Mouse (Mus musculus) intestine, postnatal 0 days (tissue): ENCODE data around the gene Lbx2. TPM values are rescaled to one million over a fixed set of nuclear protein-coding genes. Genes with fewer than 3 reads are reported as not detected.

Experiments used
- ATAC-seq: fragments of 200-750 bp; cut with Nextera tagmentation; 2 replicates; pipeline ENCODE4 v1.8.0; 2017; ENCODE audit warnings: mild to moderate bottlenecking, moderate TSS enrichment, moderate library complexity
- H3K27ac ChIP-seq: fragments of 300-500 bp; sonication (generic); 2 replicates; pipeline ENCODE4 v1.5.1; 2014; ENCODE audit warnings: mild to moderate bottlenecking, low read depth, low read length, moderate library complexity
- H3K27me3 ChIP-seq: fragments of 300-500 bp; sonication (generic); replicated peaks from 2 replicates; pipeline ENCODE4 v1.6.1; 2014; ENCODE audit warnings: low read length, mixed read lengths; ENCODE audit not compliant: control insufficient read depth, insufficient read depth
- H3K36me3 ChIP-seq: fragments of 300-500 bp; sonication (generic); 2 replicates; pipeline ENCODE4 v1.6.1; 2014; ENCODE audit warnings: mild to moderate bottlenecking, moderate library complexity; ENCODE audit not compliant: control insufficient read depth, insufficient read depth
- H3K4me1 ChIP-seq: fragments of 300-500 bp; sonication (generic); replicated peaks from 2 replicates; pipeline ENCODE4 v1.6.1; 2014; ENCODE audit warnings: antibody characterized with exemption, low read length, mixed read lengths; ENCODE audit not compliant: control insufficient read depth, insufficient read depth
- H3K4me2 ChIP-seq: fragments of 300-500 bp; sonication (generic); replicated peaks from 2 replicates; pipeline ENCODE4 v1.6.1; 2014; ENCODE audit warnings: low read depth, mild to moderate bottlenecking, moderate library complexity
- H3K4me3 ChIP-seq: fragments of 300-500 bp; sonication (generic); 2 replicates; pipeline ENCODE4 v1.5.1; 2014; ENCODE audit warnings: low read depth, low read length
- H3K9ac ChIP-seq: fragments of 300-500 bp; sonication (generic); 2 replicates; pipeline ENCODE4 v1.6.1; 2014; ENCODE audit warnings: mild to moderate bottlenecking, low read depth, low read length
- H3K9me3 ChIP-seq: fragments of 300-500 bp; sonication (generic); 2 replicates; pipeline ENCODE4 v1.6.1; 2016; ENCODE audit warnings: mixed run types; ENCODE audit not compliant: control insufficient read depth
- CTCF ChIP-seq: sonication (generic); IDR thresholded peaks from 2 replicates; pipeline ENCODE4 v1.5.1; 2016; ENCODE audit warnings: low read depth, mild to moderate bottlenecking, control low read depth, antibody characterized with exemption, moderate library complexity
- WGBS: fragments of 180-500 bp; shearing (Covaris S2); extraction: QIAGEN DNeasy Blood & Tissue Kit; methylation state at CpG from one replicate; pipeline ENCODE4 v1.1.7; 2014; 5-methylcytosine and 5-hydroxymethylcytosine counted together
- polyA plus RNA-seq: library from polyadenylated mRNA; unstranded; fragments of >200 nt; fragmentation: Nextera tagmentation; extraction: Ambion mirVana; gene quantifications from 2 replicates; pipeline ENCODE4 v1.2.1, GENCODE M21; 2015

Gene Lbx2
- polyA plus RNA-seq, 1 experiment from 2014 or later = 0.23 TPM

- Histone ChIP-seq H3K9ac (peak overlapping the region; percentile 60), H3K36me3 (no peaks in the 10 kb centered on the region), H3K4me3 (peak overlapping the region; percentile 78), H3K4me2 (peak overlapping the region; percentile 73), H3K4me1 (0 out of 2 replicates have a peak, but pooled peaks cover 3% of the 10 kb centered on the region), H3K27me3 (no peaks in the 10 kb centered on the region), H3K27ac (no peak overlapping the region), H3K9me3 (no peaks in the 10 kb centered on the region)
- no peak for TF ChIP-seq CTCF
- WGBS = under 1% methylated on average over 30 of the region's 30 CpGs
- ATAC-seq = peak; percentile 4; the same call in 1 of the 2 replicates
Observed at GRCm38 (mm10) chr6:83124851-83125312, 38.7 kb downstream of the Lbx2 start.

GRCm38 (mm10) chr6:83125331-83125730, 39.2 kb downstream of the Lbx2 start, which contains the start of gene Ino80b:
TSS of gene Ino80b (minus strand) at chr6:83125431.
- H3K36me3 ChIP-seq = no peaks in the 10 kb centered on the region
- no peak for TF ChIP-seq CTCF
- peak within 1 kb of the TSS; percentile 60 for H3K9ac ChIP-seq
- no peak for ATAC-seq
- H3K9me3 ChIP-seq = no peaks in the 10 kb centered on the region
- no peak within 1 kb of the TSS for H3K27ac ChIP-seq
- H3K4me2 ChIP-seq = peak within 1 kb of the TSS; percentile 73
- H3K4me3 ChIP-seq = peak within 1 kb of the TSS; percentile 78
- 0 out of 2 replicates have a peak, but pooled peaks cover 3% of the 10 kb centered on the region for H3K4me1 ChIP-seq
- 25% methylated on average over 5 of the region's 5 CpGs for WGBS
- no peaks in the 10 kb centered on the region for H3K27me3 ChIP-seq

GRCm38 (mm10) chr6:83127419-83127818, 41.3 kb downstream of the Lbx2 start:
- H3K36me3 ChIP-seq = no peaks in the 10 kb centered on the region
- no peak overlapping the region for H3K9ac ChIP-seq
- no peak overlapping the region for H3K4me3 ChIP-seq
- no peaks in the 10 kb centered on the region for H3K27me3 ChIP-seq
- no peak overlapping the region for H3K4me2 ChIP-seq
- H3K9me3 ChIP-seq = no peaks in the 10 kb centered on the region
- 95% methylated on average over 5 of the region's 5 CpGs for WGBS
- 0 out of 2 replicates have a peak, but pooled peaks cover 10% of the 10 kb centered on the region for H3K4me1 ChIP-seq
- no peak overlapping the region for H3K27ac ChIP-seq
- ATAC-seq = no peak
- TF ChIP-seq CTCF = peak; percentile 57

- Histone ChIP-seq H3K9ac (0 out of 2 replicates have a peak overlapping the region, but pooled peaks have one; percentile 26), H3K4me3 (no peak overlapping the region)
- peak; percentile 77 for ATAC-seq
Observed at GRCm38 (mm10) chr6:83131469-83132034, 45.4 kb downstream of the Lbx2 start.

GRCm38 (mm10) chr6:83132176-83132919, 46.2 kb downstream of the Lbx2 start:
- Histone ChIP-seq H3K36me3 (no peaks in the 10 kb centered on the region), H3K9me3 (no peaks in the 10 kb centered on the region), H3K4me3 (no peak overlapping the region), H3K27me3 (no peaks in the 10 kb centered on the region), H3K9ac (no peak overlapping the region), H3K4me1 (peaks cover 15% of the 10 kb centered on the region), H3K4me2 (peak overlapping the region; percentile 46), H3K27ac (peak overlapping the region; percentile 79)
- ATAC-seq = peak; percentile 34
- WGBS = 58% methylated on average over 9 of the region's 9 CpGs
- no peak for TF ChIP-seq CTCF

More at GRCm38 (mm10) chr6:83131469-83132034, 45.4 kb downstream of the Lbx2 start:
- no peaks in the 10 kb centered on the region for H3K27me3 ChIP-seq
- H3K9me3 ChIP-seq = no peaks in the 10 kb centered on the region
- H3K4me2 ChIP-seq = peak overlapping the region; percentile 46
- H3K27ac ChIP-seq = peak overlapping the region; percentile 79
- WGBS = 27% methylated on average over 6 of the region's 6 CpGs
- H3K4me1 ChIP-seq = peaks cover 15% of the 10 kb centered on the region
- TF ChIP-seq CTCF = 0 out of 2 replicates have a peak, but pooled peaks have one; percentile 7
- no peaks in the 10 kb centered on the region for H3K36me3 ChIP-seq

- Histone ChIP-seq H3K4me3 (no peak overlapping the region), H3K36me3 (no peaks in the 10 kb centered on the region), H3K27me3 (no peaks in the 10 kb centered on the region), H3K4me1 (peaks cover 15% of the 10 kb centered on the region), H3K9ac (no peak overlapping the region), H3K4me2 (no peak overlapping the region), H3K27ac (no peak overlapping the region; the same call in 1 of the 2 replicates), H3K9me3 (no peaks in the 10 kb centered on the region)
- ATAC-seq = no peak
- WGBS = 47% methylated on average over 3 of the region's 3 CpGs
- no peak for TF ChIP-seq CTCF
Observed at GRCm38 (mm10) chr6:83134226-83134625, 48.1 kb downstream of the Lbx2 start.
